Mouse (Mus musculus) embryonic facial prominence, embryonic 14.5 days (tissue): ENCODE data around the gene Apobec4. TPM values are rescaled to one million over a fixed set of nuclear protein-coding genes. Genes with fewer than 3 reads are reported as not detected.

Experiments
- ATAC-seq: fragments of 200-750 bp; cut with Nextera tagmentation; 2 replicates; pipeline ENCODE4 v1.8.0; 2017; ENCODE audit warnings: low read depth, moderate number of reproducible peaks, moderate TSS enrichment
- DNase-seq: peaks from one replicate; pipeline ENCODE4 v3.0.0-alpha.2; 2015; ENCODE audit warnings: low spot score
- H3K27ac ChIP-seq: fragments of 300-500 bp; sonication (generic); replicated peaks from 2 replicates; pipeline ENCODE4 v1.5.1; 2014; ENCODE audit warnings: low read depth, mild to moderate bottlenecking, low read length, moderate library complexity
- H3K27me3 ChIP-seq: fragments of 300-500 bp; sonication (generic); replicated peaks from 2 replicates; pipeline ENCODE4 v1.6.1; 2014; ENCODE audit warnings: low read length; ENCODE audit not compliant: control insufficient read depth, insufficient read depth
- H3K36me3 ChIP-seq: fragments of 300-500 bp; sonication (generic); 2 replicates; pipeline ENCODE4 v1.6.1; 2014; ENCODE audit warnings: low read length, mixed read lengths; ENCODE audit not compliant: control insufficient read depth, insufficient read depth
- H3K4me1 ChIP-seq: fragments of 300-500 bp; sonication (generic); 2 replicates; pipeline ENCODE4 v1.6.1; 2014; ENCODE audit warnings: antibody characterized with exemption, low read length; ENCODE audit not compliant: control insufficient read depth, insufficient read depth
- H3K4me2 ChIP-seq: fragments of 300-500 bp; sonication (generic); 2 replicates; pipeline ENCODE4 v1.6.1; 2014; ENCODE audit warnings: low read depth, mild to moderate bottlenecking, low read length, moderate library complexity, mixed read lengths
- H3K4me3 ChIP-seq: fragments of 300-500 bp; sonication (generic); 2 replicates; pipeline ENCODE4 v1.5.1; 2014; ENCODE audit warnings: low read depth, mild to moderate bottlenecking, low read length
- H3K9ac ChIP-seq: fragments of 300-500 bp; sonication (generic); 2 replicates; pipeline ENCODE4 v1.6.1; 2014; ENCODE audit warnings: low read depth, mild to moderate bottlenecking, low read length, moderate library complexity, mixed read lengths
- H3K9me3 ChIP-seq: fragments of 300-500 bp; sonication (generic); 2 replicates; pipeline ENCODE4 v1.6.1; 2016; ENCODE audit warnings: low read length; ENCODE audit not compliant: control insufficient read depth
- WGBS: fragments of 180-500 bp; shearing (Covaris S2); extraction: QIAGEN DNeasy Blood & Tissue Kit; methylation state at CpG from one replicate; pipeline ENCODE4 v1.1.7; 2014; 5-methylcytosine and 5-hydroxymethylcytosine counted together
- polyA plus RNA-seq: library from polyadenylated mRNA; unstranded; fragments of >200 nt; fragmentation: Nextera tagmentation; extraction: Ambion mirVana; gene quantifications from 2 replicates; pipeline ENCODE4 v1.2.1, GENCODE M21; 2014

The Apobec4 gene
- polyA plus RNA-seq, 1 experiment from 2014 or later, result 0.25 TPM

GRCm38 (mm10) chr1:152804907-152805306 is 54.6 kb downstream of the Apobec4 start:
- no peaks in the 10 kb centered on the region for H3K27me3 ChIP-seq
- H3K4me2 ChIP-seq, result no peak overlapping the region
- H3K27ac ChIP-seq, result no peak overlapping the region
- no peaks in the 10 kb centered on the region for H3K9me3 ChIP-seq
- H3K4me3 ChIP-seq, result no peak overlapping the region
- DNase-seq, result no peak
- ATAC-seq, result no peak
- H3K36me3 ChIP-seq, result no peaks in the 10 kb centered on the region
- H3K4me1 ChIP-seq, result no peaks in the 10 kb centered on the region
- WGBS, result 82% methylated on average over 6 of the region's 6 CpGs
- no peak overlapping the region for H3K9ac ChIP-seq

Other genes starting within 250 kb of the Apobec4 start
- gene Rgl1, start 15.8 kb downstream of the Apobec4 start, polyA plus RNA-seq, result 43.7 and 50.7 TPM in 2 replicates
- gene Arpc5, start 16.0 kb downstream of the Apobec4 start, polyA plus RNA-seq, result 267 and 269 TPM in 2 replicates
- gene Ncf2, start 49.6 kb downstream of the Apobec4 start, polyA plus RNA-seq, result 5.9 and 6.1 TPM in 2 replicates
- gene Smg7, start 152.1 kb downstream of the Apobec4 start, polyA plus RNA-seq, result 29.5 and 31.6 TPM in 2 replicates
- gene Nmnat2, start 204.4 kb downstream of the Apobec4 start, polyA plus RNA-seq, result 3.7 and 5.3 TPM in 2 replicates